Mouse (Mus musculus) stomach, postnatal 0 days (tissue): Measurements from ENCODE around the gene Rpain. TPM values are rescaled to one million over a fixed set of nuclear protein-coding genes. Genes with fewer than 3 reads are reported as not detected.

ENCODE experiments used
- ATAC-seq: fragments of 200-750 bp; cut with Nextera tagmentation; 2 replicates; pipeline ENCODE4 v1.8.0; 2017; ENCODE audit not compliant: low FRiP score, low TSS enrichment
- DNase-seq: peaks from one replicate; pipeline ENCODE4 v3.0.0-alpha.2; 2016; ENCODE audit warnings: low spot score
- H3K27ac ChIP-seq: fragments of 300-500 bp; sonication (generic); replicated peaks from 2 replicates; pipeline ENCODE4 v1.5.1; 2014; ENCODE audit warnings: mild to moderate bottlenecking, control low read depth
- H3K27me3 ChIP-seq: fragments of 300-500 bp; sonication (generic); 2 replicates; pipeline ENCODE4 v1.6.1; 2014; ENCODE audit warnings: low read length; ENCODE audit not compliant: control insufficient read depth, insufficient read depth
- H3K36me3 ChIP-seq: fragments of 300-500 bp; sonication (generic); 2 replicates; pipeline ENCODE4 v1.6.1; 2014; ENCODE audit warnings: low read length, mixed read lengths; ENCODE audit not compliant: control insufficient read depth, insufficient read depth
- H3K4me1 ChIP-seq: fragments of 300-500 bp; sonication (generic); replicated peaks from 2 replicates; pipeline ENCODE4 v1.6.1; 2014; ENCODE audit warnings: antibody characterized with exemption; ENCODE audit not compliant: control insufficient read depth, insufficient read depth
- H3K4me2 ChIP-seq: fragments of 300-500 bp; sonication (generic); replicated peaks from 2 replicates; pipeline ENCODE4 v1.6.1; 2014; ENCODE audit warnings: low read depth, mild to moderate bottlenecking, control low read depth, moderate library complexity
- H3K4me3 ChIP-seq: fragments of 300-500 bp; sonication (generic); 2 replicates; pipeline ENCODE4 v1.5.1; 2014; ENCODE audit warnings: low read depth, low read length, control low read depth
- H3K9ac ChIP-seq: fragments of 300-500 bp; sonication (generic); 2 replicates; pipeline ENCODE4 v1.6.1; 2014; ENCODE audit warnings: mild to moderate bottlenecking, low read length, control low read depth, mixed read lengths
- H3K9me3 ChIP-seq: fragments of 300-500 bp; sonication (generic); 2 replicates; pipeline ENCODE4 v1.6.1; 2016; ENCODE audit warnings: low read length; ENCODE audit not compliant: control insufficient read depth
- CTCF ChIP-seq: IDR thresholded peaks from 2 replicates; pipeline ENCODE4 v1.5.1; 2016; ENCODE audit warnings: antibody characterized with exemption, low read depth, mild to moderate bottlenecking, moderate library complexity
- EP300 ChIP-seq: optimal IDR thresholded peaks from 2 replicates; pipeline ENCODE3; 2016; ENCODE audit warnings: antibody characterized with exemption
- WGBS: fragments of 180-500 bp; shearing (Covaris S2); extraction: QIAGEN DNeasy Blood & Tissue Kit; methylation state at CpG from one replicate; pipeline ENCODE4 v1.1.7; 2014; 5-methylcytosine and 5-hydroxymethylcytosine counted together
- polyA plus RNA-seq: library from polyadenylated mRNA; unstranded; fragments of >200 nt; fragmentation: Nextera tagmentation; extraction: Ambion mirVana; gene quantifications from 2 replicates; pipeline ENCODE4 v1.2.1, GENCODE M21; 2015

The Rpain gene
- polyA plus RNA-seq, 1 experiment from 2014 or later = 42.2 TPM

DNA sequence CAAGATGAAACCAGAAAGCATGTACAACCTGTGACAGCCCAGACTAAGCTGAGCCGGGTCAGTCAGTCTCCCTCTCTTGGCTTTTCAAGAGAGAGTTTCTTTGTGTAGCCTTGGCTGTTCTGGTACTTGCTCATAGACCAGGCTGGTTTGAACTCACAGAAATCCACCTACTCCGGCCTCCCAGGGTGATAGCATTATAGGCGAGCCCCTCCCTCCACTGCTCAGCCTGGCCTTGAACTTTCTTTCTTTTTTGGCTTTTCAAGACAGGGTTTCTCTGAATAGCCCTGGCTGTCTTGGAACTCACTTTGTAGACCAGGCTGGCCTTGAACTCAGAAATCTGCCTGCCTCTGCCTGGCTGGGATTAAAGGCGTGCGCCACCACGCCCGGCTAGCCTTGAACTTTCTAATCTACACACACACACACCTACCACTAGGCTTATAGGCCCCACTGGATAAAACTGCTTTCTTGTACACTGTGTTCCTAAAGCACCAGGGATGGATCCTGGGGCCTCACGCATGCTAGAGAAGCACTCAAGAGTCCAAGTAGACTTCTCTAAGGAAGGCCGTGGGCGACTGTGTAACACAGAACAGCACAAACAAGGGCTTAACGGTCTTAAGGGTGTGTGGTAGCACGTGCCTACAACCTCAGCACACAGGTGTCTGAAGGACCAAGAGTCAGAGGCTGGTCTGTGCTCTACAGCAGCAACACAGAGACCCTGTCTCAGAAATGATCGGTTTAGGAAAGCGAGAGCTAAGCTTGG, 10.9 kb downstream of the Rpain start:
- Histone ChIP-seq H3K9ac (no peak overlapping the region), H3K4me2 (no peak overlapping the region), H3K27me3 (no peaks in the 10 kb centered on the region), H3K4me1 (no peaks in the 10 kb centered on the region), H3K9me3 (no peaks in the 10 kb centered on the region), H3K27ac (no peak overlapping the region), H3K4me3 (no peak overlapping the region), H3K36me3 (peaks cover 19% of the 10 kb centered on the region)
- TF ChIP-seq EP300 (no peak), CTCF (no peak)
- DNase-seq (no peak), ATAC-seq (no peak)
- 90% methylated on average over 14 of the region's 14 CpGs for WGBS

DNA sequence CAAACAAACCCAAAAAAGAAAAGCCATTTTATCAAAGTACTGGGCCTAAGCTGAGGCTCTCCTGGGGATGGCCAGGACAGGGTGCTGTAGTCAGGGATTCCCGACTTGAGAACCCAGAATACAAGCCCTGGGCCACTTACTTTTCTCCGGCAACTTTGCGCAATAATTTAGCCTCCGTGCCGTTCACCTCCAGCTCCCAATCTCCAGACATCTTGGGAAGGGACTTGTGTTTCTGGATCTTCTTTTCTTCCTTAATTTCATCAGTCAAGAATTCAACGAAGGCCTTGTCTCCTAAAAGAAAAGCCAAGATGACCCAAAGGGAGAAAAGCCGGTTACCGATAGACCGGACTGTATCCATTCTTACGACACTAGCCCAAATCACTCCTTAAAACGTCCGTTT, 12.0 kb downstream of the Rpain start:
- H3K9me3 ChIP-seq = no peaks in the 10 kb centered on the region
- H3K27me3 ChIP-seq = no peaks in the 10 kb centered on the region
- WGBS = 7% methylated on average over 12 of the region's 12 CpGs
- H3K4me2 ChIP-seq = peak overlapping the region; percentile 77
- H3K36me3 ChIP-seq = peaks cover 21% of the 10 kb centered on the region
- ATAC-seq (no peak), DNase-seq (no peak)
- H3K27ac ChIP-seq = no peak overlapping the region
- H3K9ac ChIP-seq = peak overlapping the region; percentile 91
- no peak for TF ChIP-seq EP300
- no peak for TF ChIP-seq CTCF
- H3K4me3 ChIP-seq = peak overlapping the region; percentile 93
- H3K4me1 ChIP-seq = no peaks in the 10 kb centered on the region

DNA sequence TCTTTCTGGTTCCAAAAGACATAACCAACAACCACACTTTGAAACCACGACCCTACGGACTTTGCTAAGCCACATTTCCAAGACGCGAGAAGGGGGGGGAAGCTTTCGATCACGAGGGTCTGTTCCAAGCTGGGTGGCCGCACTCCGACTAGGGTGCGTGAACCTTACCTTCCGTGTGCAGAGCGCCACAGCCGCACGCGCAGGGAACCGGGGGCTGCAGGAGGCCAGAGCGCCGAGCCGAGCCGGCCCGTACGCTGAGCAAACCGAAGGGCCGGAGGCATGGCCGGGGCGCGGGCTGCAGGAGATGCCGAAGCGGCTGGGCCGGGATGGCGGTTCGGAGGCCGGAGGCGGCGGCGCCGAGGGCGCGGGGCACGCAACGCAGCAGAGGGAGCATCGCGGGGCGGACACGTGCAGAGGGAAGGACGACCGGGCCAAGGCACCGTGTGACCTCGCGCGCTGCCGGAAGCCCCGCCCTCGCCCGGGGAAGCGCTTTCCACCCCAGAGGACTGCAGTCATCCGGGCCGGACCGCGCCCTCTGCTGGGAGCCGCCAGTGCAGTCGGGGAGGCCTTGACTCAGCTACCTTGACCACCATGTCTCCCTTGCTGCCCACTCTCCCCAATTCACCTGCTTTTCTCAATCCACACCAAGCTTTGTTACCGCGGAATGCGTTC, 12.7 kb downstream of the Rpain start, which contains the start of gene C1qbp:
Gene C1qbp, minus strand, starts transcription at position 470 of the 672 bp plus-strand sequence.
- Histone ChIP-seq H3K4me1 (no peaks in the 10 kb centered on the region), H3K36me3 (peaks cover 24% of the 10 kb centered on the region), H3K9ac (peak within 1 kb of the TSS; percentile 91), H3K27me3 (no peaks in the 10 kb centered on the region), H3K9me3 (no peaks in the 10 kb centered on the region), H3K4me3 (peak within 1 kb of the TSS; percentile 93), H3K27ac (peak within 1 kb of the TSS; percentile 69; the same call in 1 of the 2 replicates), H3K4me2 (peak within 1 kb of the TSS; percentile 77)
- WGBS = under 1% methylated on average over 47 of the region's 64 CpGs
- DNase-seq (peak; percentile 95), ATAC-seq (peak; percentile 96)
- peak; percentile 97 for TF ChIP-seq CTCF
- no peak for TF ChIP-seq EP300

DNA sequence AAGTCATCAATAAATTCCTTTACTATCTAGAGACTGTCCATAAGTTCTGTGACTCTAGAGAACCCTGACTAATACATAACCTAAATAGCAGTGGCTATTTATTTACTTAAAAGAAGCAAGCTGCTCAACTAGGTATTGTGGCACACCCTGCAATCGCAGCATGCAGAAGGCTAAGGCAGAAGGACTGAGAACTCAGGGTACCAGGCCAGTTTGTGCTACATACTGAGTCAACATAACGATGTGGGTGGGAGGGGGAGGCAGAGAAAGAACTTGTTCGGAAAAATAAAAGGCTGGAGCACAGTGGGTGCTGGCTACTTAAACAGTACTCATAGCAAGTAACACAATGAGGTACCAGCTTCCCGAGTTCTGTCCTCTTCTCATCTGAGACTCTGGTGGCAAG, 31.2 kb downstream of the Rpain start:
- no peak for TF ChIP-seq EP300
- no peak for TF ChIP-seq CTCF
- no peak for DNase-seq
- no peak for ATAC-seq
- no peak overlapping the region for H3K9ac ChIP-seq
- no peak overlapping the region for H3K4me3 ChIP-seq
- H3K36me3 ChIP-seq = peaks cover 2% of the 10 kb centered on the region; the same call in 1 of the 2 replicates
- H3K9me3 ChIP-seq = no peaks in the 10 kb centered on the region
- 0 out of 2 replicates have a peak, but pooled peaks cover 2% of the 10 kb centered on the region for H3K4me1 ChIP-seq
- H3K27me3 ChIP-seq = no peaks in the 10 kb centered on the region
- H3K4me2 ChIP-seq = no peak overlapping the region
- H3K27ac ChIP-seq = no peak overlapping the region
- WGBS = 83% methylated on average over 4 of the region's 4 CpGs

GRCm38 (mm10) chr11:71003611-71004315, 33.8 kb downstream of the Rpain start:
- ATAC-seq = peak; percentile 75
- Histone ChIP-seq H3K36me3 (peaks cover 5% of the 10 kb centered on the region; the same call in 1 of the 2 replicates), H3K4me3 (peak overlapping the region; percentile 91), H3K4me2 (peak overlapping the region; percentile 84), H3K27ac (peak overlapping the region; percentile 76), H3K4me1 (0 out of 2 replicates have a peak, but pooled peaks cover 2% of the 10 kb centered on the region), H3K9me3 (no peaks in the 10 kb centered on the region), H3K27me3 (no peaks in the 10 kb centered on the region), H3K9ac (peak overlapping the region; percentile 69)
- under 1% methylated on average over 49 of the region's 49 CpGs for WGBS
- DNase-seq = peak; percentile 31
- TF ChIP-seq EP300 = peak; percentile 24
- no peak; the same call in 1 of the 2 replicates for TF ChIP-seq CTCF
